Mouse (Mus musculus): ENCODE results near the gene Mmp14.

- no peak for TF ChIP-seq POLR2A (IDR thresholded peaks at IDR 0.05; ENCODE audit: low read depth, low read length)
- no peak for TF ChIP-seq CTCF (IDR thresholded peaks at IDR 0.05; ENCODE audit: borderline replicate concordance, insufficient read depth, low read length)
Observed at GRCm38 (mm10) chr14:54384396-54384795, 47.0 kb upstream of the Mmp14 start.
